Mouse (Mus musculus) neural tube, embryonic 15.5 days (tissue): ENCODE measurements around the gene Asic2. TPM values are rescaled to one million over a fixed set of nuclear protein-coding genes. Genes with fewer than 3 reads are reported as not detected.
A peak's percentile ranks its signal among the peaks of the same experiment; 100 is the strongest.

Experiments
- ATAC-seq: fragments of 200-750 bp; cut with Nextera tagmentation; 2 replicates; pipeline ENCODE4 v1.8.0; 2017; ENCODE audit warnings: mild to moderate bottlenecking, moderate TSS enrichment, moderate library complexity; ENCODE audit not compliant: low FRiP score
- H3K27ac ChIP-seq: fragments of 300-500 bp; sonication (generic); replicated peaks from 2 replicates; pipeline ENCODE4 v1.5.1; 2015; ENCODE audit warnings: mild to moderate bottlenecking, inconsistent platforms
- H3K27me3 ChIP-seq: fragments of 300-500 bp; sonication (generic); replicated peaks from 2 replicates; pipeline ENCODE4 v1.6.1; 2015; ENCODE audit warnings: inconsistent platforms
- H3K36me3 ChIP-seq: fragments of 300-500 bp; sonication (generic); 2 replicates; pipeline ENCODE4 v1.6.1; 2015; ENCODE audit warnings: inconsistent platforms
- H3K4me1 ChIP-seq: fragments of 300-500 bp; sonication (generic); 2 replicates; pipeline ENCODE4 v1.6.1; 2015; ENCODE audit warnings: inconsistent platforms
- H3K4me2 ChIP-seq: fragments of 300-500 bp; sonication (generic); 2 replicates; pipeline ENCODE4 v1.6.1; 2015; ENCODE audit warnings: inconsistent platforms, mild to moderate bottlenecking, moderate library complexity
- H3K4me3 ChIP-seq: fragments of 300-500 bp; sonication (generic); replicated peaks from 2 replicates; pipeline ENCODE4 v1.5.1; 2015; ENCODE audit warnings: mild to moderate bottlenecking, inconsistent platforms
- H3K9ac ChIP-seq: fragments of 300-500 bp; sonication (generic); replicated peaks from 2 replicates; pipeline ENCODE4 v1.6.1; 2015; ENCODE audit warnings: mild to moderate bottlenecking, inconsistent platforms
- H3K9me3 ChIP-seq: fragments of 300-500 bp; sonication (generic); replicated peaks from 2 replicates; pipeline ENCODE4 v1.6.1; 2016; ENCODE audit warnings: inconsistent platforms
- WGBS: fragments of 180-500 bp; shearing (Covaris S2); methylation state at CpG from one replicate; pipeline ENCODE4 v1.1.7; 2015; ENCODE audit warnings: mixed read lengths; 5-methylcytosine and 5-hydroxymethylcytosine counted together
- polyA plus RNA-seq: library from polyadenylated mRNA; unstranded; fragments of >200 nt; fragmentation: Nextera tagmentation; extraction: Ambion mirVana; gene quantifications from 2 replicates; pipeline ENCODE4 v1.2.1, GENCODE M21; 2015

Gene Asic2
- polyA plus RNA-seq, 1 experiment from 2014 or later, result 21.3 TPM

GRCm38 (mm10) chr11:81897547-81898354 lies 70.5 kb downstream of the Asic2 start:
- H3K27me3 ChIP-seq, result no peaks in the 10 kb centered on the region
- H3K9me3 ChIP-seq, result no peaks in the 10 kb centered on the region
- peak overlapping the region; percentile 76 for H3K27ac ChIP-seq
- 5% methylated on average over 8 of the region's 8 CpGs for WGBS
- H3K9ac ChIP-seq, result no peak overlapping the region
- peaks cover 27% of the 10 kb centered on the region for H3K4me1 ChIP-seq
- H3K36me3 ChIP-seq, result no peaks in the 10 kb centered on the region
- no peak overlapping the region for H3K4me2 ChIP-seq
- ATAC-seq, result peak; percentile 74
- no peak overlapping the region for H3K4me3 ChIP-seq

DNA sequence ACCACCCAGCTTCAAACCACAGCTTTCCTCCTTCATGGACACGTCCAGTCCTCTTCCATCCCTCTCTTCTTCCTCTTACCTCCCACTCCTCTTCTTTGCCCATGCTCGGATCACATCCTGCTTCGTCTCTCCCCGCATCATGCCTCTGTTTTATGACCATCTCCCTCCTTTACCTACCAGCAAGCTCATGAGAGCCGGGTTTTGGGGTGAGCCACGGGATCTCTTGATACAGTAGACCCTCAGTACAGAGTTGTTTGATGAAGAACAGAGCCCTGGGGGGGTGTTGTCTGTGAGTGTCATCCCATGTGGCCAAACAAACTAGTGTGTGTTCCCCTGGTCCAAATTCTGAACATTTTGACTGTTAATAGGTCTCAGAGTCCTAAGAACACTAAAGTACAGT lies 71.7 kb downstream of the Asic2 start:
- H3K27me3 ChIP-seq, result no peaks in the 10 kb centered on the region
- H3K27ac ChIP-seq, result no peak overlapping the region
- no peak for ATAC-seq
- 87% methylated on average over 6 of the region's 6 CpGs for WGBS
- H3K36me3 ChIP-seq, result no peaks in the 10 kb centered on the region
- no peak overlapping the region for H3K9ac ChIP-seq
- no peaks in the 10 kb centered on the region for H3K9me3 ChIP-seq
- H3K4me1 ChIP-seq, result peaks cover 27% of the 10 kb centered on the region
- H3K4me3 ChIP-seq, result no peak overlapping the region
- no peak overlapping the region for H3K4me2 ChIP-seq

- H3K4me3 ChIP-seq, result no peak overlapping the region
- H3K9ac ChIP-seq, result no peak overlapping the region
- H3K4me1 ChIP-seq, result 0 out of 2 replicates have a peak, but pooled peaks cover 6% of the 10 kb centered on the region
- WGBS, result 52% methylated on average over 9 of the region's 9 CpGs
- no peaks in the 10 kb centered on the region for H3K9me3 ChIP-seq
- no peak overlapping the region for H3K4me2 ChIP-seq
- no peaks in the 10 kb centered on the region for H3K27me3 ChIP-seq
- no peaks in the 10 kb centered on the region for H3K36me3 ChIP-seq
- ATAC-seq, result no peak
- H3K27ac ChIP-seq, result no peak overlapping the region
Measured at GRCm38 (mm10) chr11:81871506-81872213, 96.6 kb downstream of the Asic2 start.

DNA sequence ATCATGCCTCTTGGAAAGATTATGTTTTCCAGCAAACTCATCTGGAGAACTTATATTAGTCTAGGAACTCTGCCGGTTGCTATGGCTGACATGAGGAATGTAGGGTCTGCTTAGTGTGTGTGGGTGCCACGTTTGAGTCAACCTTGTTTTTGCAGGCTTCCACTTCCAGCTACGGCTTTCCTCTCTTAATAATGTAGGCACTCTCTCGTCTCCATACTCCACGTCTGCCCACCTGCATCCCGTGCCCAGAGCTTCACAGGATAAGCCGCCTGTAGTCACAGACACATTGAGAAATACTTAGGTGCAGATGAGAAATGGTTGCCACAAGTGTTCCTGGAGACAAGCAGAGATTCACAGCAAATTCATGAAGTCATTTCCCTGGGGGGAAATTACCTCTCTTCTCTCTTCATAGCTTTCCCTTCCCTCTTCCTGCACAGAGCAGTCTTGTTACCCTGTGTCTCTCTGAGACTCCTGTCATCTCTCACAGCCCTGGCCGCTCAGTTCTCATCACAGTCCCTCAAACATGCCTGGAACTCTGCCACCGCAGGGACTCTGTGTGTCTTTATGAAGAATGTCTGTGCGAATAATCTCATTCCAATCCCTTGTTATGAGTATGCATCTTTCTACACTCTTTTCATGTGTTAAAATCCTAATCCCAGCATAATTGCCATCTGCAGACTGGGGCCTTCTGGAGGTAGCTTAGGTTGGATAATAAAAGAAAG lies 102.4 kb downstream of the Asic2 start:
- Histone ChIP-seq H3K4me2 (no peak overlapping the region), H3K36me3 (no peaks in the 10 kb centered on the region), H3K9ac (no peak overlapping the region), H3K4me1 (peaks cover 11% of the 10 kb centered on the region), H3K27ac (no peak overlapping the region), H3K9me3 (no peaks in the 10 kb centered on the region), H3K4me3 (no peak overlapping the region), H3K27me3 (no peaks in the 10 kb centered on the region)
- WGBS, result 68% methylated on average over 10 of the region's 10 CpGs
- ATAC-seq, result no peak

- 32% methylated on average over 4 of the region's 4 CpGs for WGBS
- peak; percentile 66; the same call in 1 of the 2 replicates for ATAC-seq
- Histone ChIP-seq H3K4me1 (peaks cover 19% of the 10 kb centered on the region), H3K9ac (no peak within 1 kb of the TSS), H3K4me3 (no peak within 1 kb of the TSS), H3K4me2 (no peak within 1 kb of the TSS), H3K36me3 (no peaks in the 10 kb centered on the region), H3K9me3 (no peaks in the 10 kb centered on the region), H3K27ac (peak within 1 kb of the TSS; percentile 58; the same call in 1 of the 2 replicates), H3K27me3 (no peaks in the 10 kb centered on the region)
Measured at GRCm38 (mm10) chr11:81860250-81860972, 107.8 kb downstream of the Asic2 start, which contains the start of gene 5530401A14Rik. Gene 5530401A14Rik, plus strand, starts transcription at chr11:81860673.

GRCm38 (mm10) chr11:81847773-81848490 lies 120.3 kb downstream of the Asic2 start:
- Histone ChIP-seq H3K4me1 (peaks cover 4% of the 10 kb centered on the region; the same call in 1 of the 2 replicates), H3K27ac (no peak overlapping the region), H3K27me3 (no peaks in the 10 kb centered on the region), H3K9me3 (no peaks in the 10 kb centered on the region), H3K4me3 (no peak overlapping the region), H3K9ac (no peak overlapping the region), H3K4me2 (no peak overlapping the region), H3K36me3 (no peaks in the 10 kb centered on the region)
- ATAC-seq, result no peak
- WGBS, result 39% methylated on average over 1 of the region's 1 CpGs

- WGBS, result 78% methylated on average over 3 of the region's 3 CpGs
- Histone ChIP-seq H3K4me2 (no peak overlapping the region), H3K9ac (no peak overlapping the region), H3K4me1 (peaks cover 2% of the 10 kb centered on the region; the same call in 1 of the 2 replicates), H3K9me3 (no peaks in the 10 kb centered on the region), H3K4me3 (no peak overlapping the region), H3K36me3 (no peaks in the 10 kb centered on the region), H3K27ac (no peak overlapping the region), H3K27me3 (no peaks in the 10 kb centered on the region)
- ATAC-seq, result no peak
Measured at GRCm38 (mm10) chr11:81845686-81846036, 122.6 kb downstream of the Asic2 start.

- H3K27ac ChIP-seq, result peak overlapping the region; percentile 33; the same call in 1 of the 2 replicates
- ATAC-seq, result no peak; the same call in 1 of the 2 replicates
- H3K4me2 ChIP-seq, result no peak overlapping the region
- H3K27me3 ChIP-seq, result no peaks in the 10 kb centered on the region
- H3K4me1 ChIP-seq, result no peaks in the 10 kb centered on the region
- H3K4me3 ChIP-seq, result no peak overlapping the region
- no peak overlapping the region for H3K9ac ChIP-seq
- no peaks in the 10 kb centered on the region for H3K9me3 ChIP-seq
- 50% methylated on average over 5 of the region's 5 CpGs for WGBS
- H3K36me3 ChIP-seq, result no peaks in the 10 kb centered on the region
Measured at GRCm38 (mm10) chr11:81845010-81845685, 123.1 kb downstream of the Asic2 start.

DNA sequence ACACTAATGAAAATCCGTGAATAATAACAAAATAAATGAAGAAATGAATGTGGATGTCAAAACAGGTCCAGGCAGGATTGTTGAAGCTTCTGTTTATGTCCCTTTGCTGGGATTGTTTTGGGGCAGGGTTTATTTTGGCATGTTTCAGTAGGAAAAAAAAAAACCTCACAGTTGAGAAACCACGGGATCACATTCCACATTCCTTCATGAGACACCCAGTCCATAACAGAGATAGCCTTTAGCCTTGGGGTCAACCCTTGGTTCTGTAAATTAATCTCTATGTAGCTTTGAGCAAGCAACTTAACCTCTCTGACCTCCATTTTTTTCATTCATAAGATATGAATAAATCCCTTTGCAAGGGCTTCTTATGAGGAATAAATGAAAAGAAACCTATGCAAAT lies 127.3 kb downstream of the Asic2 start:
- Histone ChIP-seq H3K4me2 (no peak overlapping the region), H3K9me3 (no peaks in the 10 kb centered on the region), H3K36me3 (no peaks in the 10 kb centered on the region), H3K27me3 (no peaks in the 10 kb centered on the region), H3K9ac (no peak overlapping the region), H3K27ac (no peak overlapping the region), H3K4me1 (no peaks in the 10 kb centered on the region), H3K4me3 (no peak overlapping the region)
- no peak for ATAC-seq
- WGBS, result 70% methylated on average over 2 of the region's 2 CpGs

GRCm38 (mm10) chr11:81838426-81838825 lies 129.8 kb downstream of the Asic2 start:
- Histone ChIP-seq H3K4me3 (no peak overlapping the region), H3K36me3 (no peaks in the 10 kb centered on the region), H3K27me3 (no peaks in the 10 kb centered on the region), H3K9me3 (no peaks in the 10 kb centered on the region), H3K9ac (no peak overlapping the region), H3K4me2 (no peak overlapping the region), H3K27ac (no peak overlapping the region), H3K4me1 (no peaks in the 10 kb centered on the region)
- no peak for ATAC-seq
- 63% methylated on average over 4 of the region's 4 CpGs for WGBS
